Mouse (Mus musculus) common myeloid progenitor, adult 5-6 weeks (primary cell): Measurements from ENCODE around the gene Vgll4. TPM values are rescaled to one million over a fixed set of nuclear protein-coding genes. Genes with fewer than 3 reads are reported as not detected.

Experiments used
- ATAC-seq: replicated peaks from 2 replicates; pipeline ENCODE4 v1.8.0; 2016; ENCODE audit warnings: low read depth, mild to moderate bottlenecking, moderate TSS enrichment, inconsistent platforms; ENCODE audit not compliant: poor library complexity, severe bottlenecking
- total RNA-seq: library from RNA; stranded (forward); fragments of 200-1000, 187-1606 nt; gene quantifications from 2 replicates; pipeline ENCODE4 v1.2.3, GENCODE M21; 2017

Vgll4 gene
- total RNA-seq, 1 experiment from 2014 or later: 40.6 TPM

- ATAC-seq: no peak
Observed at GRCm38 (mm10) chr6:114856501-114856900, 113.3 kb downstream of the Vgll4 start.

GRCm38 (mm10) chr6:114855644-114856043, 114.2 kb downstream of the Vgll4 start:
- no peak for ATAC-seq

GRCm38 (mm10) chr6:114854368-114854767, 115.4 kb downstream of the Vgll4 start:
- no peak for ATAC-seq

GRCm38 (mm10) chr6:114852739-114853138, 117.1 kb downstream of the Vgll4 start:
- no peak for ATAC-seq

GRCm38 (mm10) chr6:114851688-114852087, 118.1 kb downstream of the Vgll4 start:
- no peak for ATAC-seq

GRCm38 (mm10) chr6:114849787-114850186, 120.0 kb downstream of the Vgll4 start:
- peak; percentile 83 for ATAC-seq

GRCm38 (mm10) chr6:114848761-114849160, 121.0 kb downstream of the Vgll4 start:
- peak; percentile 37 for ATAC-seq

- ATAC-seq: no peak
Observed at GRCm38 (mm10) chr6:114847582-114848174, 122.1 kb downstream of the Vgll4 start.

- no peak for ATAC-seq
Observed at GRCm38 (mm10) chr6:114846153-114846772, 123.5 kb downstream of the Vgll4 start.

- ATAC-seq: peak; percentile 17; the same call in 1 of the 2 replicates
Observed at GRCm38 (mm10) chr6:114842863-114843262, 126.9 kb downstream of the Vgll4 start.

- no peak for ATAC-seq
Observed at GRCm38 (mm10) chr6:114842131-114842530, 127.7 kb downstream of the Vgll4 start.

GRCm38 (mm10) chr6:114840012-114840411, 129.8 kb downstream of the Vgll4 start:
- ATAC-seq: peak; percentile 47

- ATAC-seq: no peak
Observed at GRCm38 (mm10) chr6:114838872-114839271, 130.9 kb downstream of the Vgll4 start.

- no peak for ATAC-seq
Observed at GRCm38 (mm10) chr6:114836433-114836832, 133.4 kb downstream of the Vgll4 start.

- no peak for ATAC-seq
Observed at GRCm38 (mm10) chr6:114835752-114836151, 134.0 kb downstream of the Vgll4 start.

- no peak for ATAC-seq
Observed at GRCm38 (mm10) chr6:114835344-114835743, 134.4 kb downstream of the Vgll4 start.

GRCm38 (mm10) chr6:114833791-114834346, 135.9 kb downstream of the Vgll4 start:
- ATAC-seq: no peak

GRCm38 (mm10) chr6:114833058-114833685, 136.6 kb downstream of the Vgll4 start:
- no peak for ATAC-seq

GRCm38 (mm10) chr6:114831807-114832206, 138.0 kb downstream of the Vgll4 start:
- peak; percentile 73 for ATAC-seq

GRCm38 (mm10) chr6:114829660-114830438, 139.9 kb downstream of the Vgll4 start:
- no peak for ATAC-seq
